Mouse (Mus musculus): ENCODE measurements around the gene Ago4.
A peak's percentile ranks its signal among the peaks of the same experiment; 100 is the strongest.
"Not testable (repeated sequence)": the region's sequence is repeated elsewhere in the genome, so short reads cannot be mapped to it uniquely, and the experiment has no call there.

Ago4 gene

DNA sequence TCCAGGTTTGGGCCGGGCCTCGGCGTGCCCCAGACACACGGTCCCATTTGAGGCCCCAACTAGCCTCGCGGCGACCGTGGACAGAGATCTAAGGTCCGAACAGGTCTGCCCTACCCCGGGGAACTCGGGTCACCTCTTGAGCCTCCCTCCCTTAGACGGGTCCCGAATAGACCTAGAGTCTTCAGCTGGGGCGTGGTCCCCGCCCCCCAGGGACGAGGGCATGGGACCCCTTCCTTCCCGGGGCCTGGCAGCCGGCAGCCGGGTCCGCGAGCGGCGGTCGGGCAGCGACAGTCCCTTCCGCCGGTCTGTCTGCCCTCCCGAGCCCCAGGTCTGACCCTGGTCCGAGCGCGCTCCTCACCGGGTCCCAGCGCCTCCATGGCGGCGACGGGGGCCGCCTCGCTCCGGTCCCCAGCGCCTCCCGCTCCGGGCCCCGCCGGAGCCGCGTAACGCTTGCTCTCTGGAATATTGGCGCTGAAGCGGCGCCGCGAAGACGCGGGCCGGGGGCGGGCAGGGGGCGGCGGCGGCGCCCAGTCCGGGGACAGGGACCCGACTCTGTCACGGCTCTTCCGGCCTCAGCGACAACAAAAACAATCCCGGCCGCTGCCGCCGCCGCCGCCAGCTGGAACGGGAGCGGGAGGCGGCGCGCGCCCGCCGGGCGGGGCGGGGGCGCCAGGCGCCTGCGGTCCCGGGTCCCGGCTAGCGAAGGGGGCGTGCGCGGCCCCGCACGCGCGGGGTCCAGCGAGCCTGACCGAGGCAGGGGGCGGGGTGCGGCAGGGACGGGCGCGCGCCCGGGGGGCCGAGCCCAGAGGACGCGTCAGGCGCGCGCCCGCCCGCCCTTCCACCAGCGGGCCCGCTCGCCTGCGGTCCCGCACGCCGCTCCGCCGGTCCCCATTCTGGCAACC, at the start of gene Ago4:
Ago4 (minus strand) TSS at position 646 of the 902 bp plus-strand sequence.
- no peak for DNase-seq (ENCODE audit: low spot score in 2 of 2)

DNA sequence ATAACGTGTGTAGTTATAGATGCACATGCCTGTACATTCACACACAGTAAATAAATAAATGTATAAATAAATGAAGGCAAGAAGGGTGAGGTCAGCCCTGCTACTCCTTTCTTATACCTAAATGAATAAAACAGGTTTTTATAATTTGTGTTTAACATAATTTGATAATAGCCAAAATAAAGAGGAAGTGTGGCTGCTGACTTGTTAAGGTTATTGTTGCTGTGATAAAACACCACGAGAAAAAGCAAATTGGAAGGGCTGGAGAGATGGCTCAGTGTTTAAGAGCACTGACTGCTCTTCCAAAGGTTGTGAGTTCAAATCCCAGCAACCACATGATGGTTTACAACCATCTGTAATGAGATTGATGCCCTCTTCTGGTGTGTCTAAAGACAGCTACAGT, 45.8 kb upstream of the Ago4 start:
- no peak for DNase-seq (ENCODE audit: low spot score in 2 of 2)

GRCm38 (mm10) chr4:126577920-126578319, 44.6 kb upstream of the Ago4 start:
- no peak for DNase-seq (ENCODE audit: low spot score in 2 of 2)

DNA sequence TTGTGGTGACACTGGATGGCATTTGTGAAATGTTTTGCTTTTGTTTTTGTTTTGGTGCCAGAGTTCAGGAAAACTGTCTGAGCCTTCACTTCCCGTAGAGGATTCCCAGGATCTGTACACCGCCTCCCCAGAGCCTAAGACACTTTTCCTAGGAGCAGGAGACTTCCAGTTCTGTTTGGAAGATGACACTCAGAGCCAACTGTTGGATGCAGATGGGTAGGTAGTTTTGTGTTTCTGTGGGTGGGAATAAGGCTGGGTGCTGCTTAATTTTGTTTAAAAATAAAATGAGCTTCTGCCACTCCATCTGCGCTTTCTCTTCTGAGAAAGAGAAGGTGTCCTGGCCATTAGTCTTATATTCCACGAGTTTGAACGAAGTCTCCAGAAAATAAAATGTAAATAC, 43.0 kb upstream of the Ago4 start:
- DNase-seq (ENCODE audit: low spot score in 2 of 2), result no peak

DNA sequence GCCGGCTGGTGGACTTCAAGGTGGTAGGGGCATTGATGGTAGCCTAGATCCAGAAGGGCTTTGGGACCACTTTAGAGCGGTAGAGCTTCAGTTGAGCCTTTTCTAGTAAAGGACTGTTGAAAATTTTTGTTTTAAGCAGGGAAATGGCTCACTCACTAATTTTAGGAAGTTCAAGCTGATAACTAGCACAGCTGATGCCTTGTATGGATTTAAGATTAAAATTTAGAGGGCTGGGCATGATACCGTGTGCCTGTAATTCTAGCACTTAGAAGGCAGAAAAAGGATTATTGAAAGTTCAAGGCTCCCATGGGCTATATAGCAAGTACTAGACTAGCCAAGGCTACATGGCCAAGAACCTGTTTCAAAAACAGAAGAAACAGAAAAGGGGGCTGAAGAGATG, 36.5 kb upstream of the Ago4 start:
- DNase-seq (ENCODE audit: low spot score in 2 of 2), result no peak

DNA sequence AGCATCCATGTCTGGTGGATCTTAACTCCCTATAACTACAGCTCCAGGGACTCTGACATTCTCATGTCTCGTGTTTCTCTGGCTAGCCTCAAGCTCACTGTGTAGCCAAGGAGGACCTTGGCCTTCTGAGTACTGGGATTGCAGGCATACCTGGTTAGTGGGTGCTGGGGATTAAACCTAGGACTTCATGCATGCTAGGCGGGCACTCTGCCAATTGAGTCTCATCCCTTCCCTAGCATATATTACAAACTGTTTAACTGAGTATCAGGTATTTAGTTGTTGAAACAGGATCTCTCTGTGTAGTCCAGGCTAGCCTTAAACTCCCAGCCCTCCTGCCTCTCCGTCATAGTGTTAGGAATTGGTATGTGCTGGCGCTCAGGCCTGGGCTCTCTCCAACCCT, 34.0 kb upstream of the Ago4 start:
- DNase-seq (ENCODE audit: low spot score in 2 of 2), result no peak

GRCm38 (mm10) chr4:126563798-126564197, 30.5 kb upstream of the Ago4 start:
- DNase-seq (ENCODE audit: low spot score in 2 of 2), result no peak

DNA sequence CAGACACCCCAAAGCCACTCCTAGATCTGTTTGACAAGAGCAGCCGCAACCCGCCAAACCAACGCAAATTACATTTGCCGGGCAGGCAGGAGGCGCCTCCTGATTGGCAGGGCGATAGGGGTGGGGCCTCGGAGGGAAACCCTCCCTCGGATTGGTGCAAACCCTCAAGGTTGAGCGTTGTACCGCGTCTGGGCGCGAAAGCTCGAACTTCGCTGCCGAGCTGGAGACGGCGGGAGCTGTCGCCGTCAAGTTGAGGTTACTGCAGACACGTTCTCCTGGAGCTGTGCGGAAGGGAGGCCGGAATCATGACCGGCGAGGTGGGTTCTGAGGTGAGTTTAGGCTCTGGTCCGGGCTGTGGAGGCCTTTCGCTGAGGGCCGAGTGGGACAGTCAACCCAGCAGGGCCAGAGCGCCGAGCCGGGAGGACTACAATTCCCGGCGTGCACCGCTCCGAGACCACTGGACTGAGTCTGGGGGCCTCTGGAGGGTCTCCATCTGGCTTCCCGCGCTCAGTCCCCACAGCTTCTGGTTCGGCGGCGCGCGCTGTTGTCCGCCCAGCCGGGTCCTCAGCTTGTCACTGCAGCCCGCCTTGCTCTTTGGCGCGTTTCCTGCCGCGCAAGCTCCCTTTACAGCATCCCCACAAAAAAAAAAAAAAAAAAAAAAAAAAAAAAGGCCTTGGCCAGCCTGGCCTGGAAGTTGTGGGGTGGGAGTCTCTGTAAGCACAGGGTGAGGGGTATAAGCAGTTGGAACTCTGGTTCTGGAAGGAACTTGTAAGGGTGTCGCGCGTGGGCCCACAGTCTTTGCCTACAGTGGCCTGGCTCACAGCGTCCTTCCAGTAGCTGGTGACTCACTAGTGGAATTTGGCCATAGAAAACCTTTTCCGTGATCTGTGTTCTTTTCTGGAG, 23.8 kb upstream of the Ago4 start, which contains the start of gene Clspn:
Clspn (plus strand) TSS at position 127 of the 903 bp plus-strand sequence.
- peak; percentile 85 to 87 for DNase-seq (ENCODE audit: low spot score in 2 of 2)

DNA sequence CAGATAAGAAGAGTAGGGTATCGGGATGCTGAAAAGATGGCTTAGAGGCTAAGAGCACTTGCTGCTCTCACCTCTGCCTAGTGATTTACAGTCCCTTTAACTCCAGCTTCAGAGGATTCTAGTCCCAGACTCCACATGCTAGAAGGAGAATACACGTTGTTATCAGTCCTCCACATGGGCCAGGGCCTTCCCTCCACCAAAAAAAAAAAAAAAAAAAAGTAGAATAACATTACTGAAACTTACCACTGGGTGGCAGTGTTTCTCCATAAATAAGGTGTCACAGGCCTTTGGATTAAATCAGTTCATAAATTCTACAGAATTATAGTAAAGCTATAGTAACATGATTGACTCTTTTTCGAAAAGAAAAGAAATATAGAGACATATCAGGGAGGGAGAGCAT, 21.2 kb upstream of the Ago4 start:
- DNase-seq (ENCODE audit: low spot score in 2 of 2), result peak; percentile 27 to 33

GRCm38 (mm10) chr4:126553685-126554084, 20.4 kb upstream of the Ago4 start:
- no peak for DNase-seq (ENCODE audit: low spot score in 2 of 2)

DNA sequence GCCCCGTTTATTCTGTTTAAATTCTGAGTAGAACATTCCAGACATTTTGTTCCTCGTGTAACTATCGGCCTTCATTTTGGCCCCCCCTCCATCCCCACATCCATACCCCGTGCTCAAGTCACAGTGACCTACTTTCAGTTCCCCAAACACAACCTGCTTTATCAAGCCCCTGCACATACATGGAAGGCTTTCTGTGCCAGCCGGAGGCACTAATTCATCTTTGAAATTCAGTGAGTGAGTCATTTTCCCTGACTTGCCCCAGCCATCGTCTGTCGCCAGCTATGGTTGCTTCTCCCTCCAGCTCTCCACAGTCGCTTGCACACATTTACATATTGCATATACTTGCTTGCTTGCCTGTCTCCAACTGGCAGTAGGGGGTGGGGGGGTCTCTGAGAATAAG, 19.8 kb upstream of the Ago4 start:
- peak in 1 of 2 experiments; percentile 64 for DNase-seq (ENCODE audit: low spot score in 2 of 2)

DNA sequence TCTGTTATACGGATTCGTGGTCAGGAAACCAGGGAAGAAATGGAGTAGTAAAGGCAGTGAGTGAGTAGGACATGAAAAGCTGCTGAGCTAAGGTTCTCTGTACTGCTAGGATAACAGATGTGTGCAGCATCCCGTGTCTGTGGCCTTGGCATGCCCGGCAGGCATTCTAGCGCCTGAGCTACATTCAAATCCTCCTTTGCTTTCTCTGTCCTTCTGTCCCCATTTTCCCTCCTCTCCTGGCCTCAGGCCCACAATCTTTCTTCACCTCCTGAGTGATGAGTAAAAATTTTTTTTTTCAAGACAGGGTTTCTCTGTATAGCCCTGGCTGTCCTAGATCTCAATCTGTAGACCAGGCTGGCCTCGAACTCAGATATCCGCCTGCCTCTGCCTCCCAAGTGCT, 18.9 kb upstream of the Ago4 start:
- no peak for DNase-seq (ENCODE audit: low spot score in 2 of 2)

DNA sequence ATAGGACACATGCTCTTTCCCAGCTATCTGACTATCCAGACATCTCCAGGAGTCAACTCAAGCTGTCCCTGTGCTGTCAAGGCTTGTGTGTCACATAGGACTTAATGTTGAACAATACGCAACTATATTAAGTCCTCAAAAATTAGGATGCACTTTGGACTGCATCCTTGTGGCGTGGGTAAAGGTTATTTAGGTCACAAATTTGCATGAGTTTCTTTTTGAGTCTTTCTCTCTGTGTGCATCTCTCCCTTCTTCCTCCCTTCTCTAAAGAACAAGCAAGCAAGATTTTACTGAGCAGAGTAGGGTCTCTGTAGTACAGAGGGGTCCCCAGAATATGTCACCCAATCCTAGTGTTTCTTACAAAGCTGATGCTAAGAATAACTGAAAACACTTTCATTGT, 12.9 kb upstream of the Ago4 start:
- DNase-seq (ENCODE audit: low spot score in 2 of 2), result no peak

GRCm38 (mm10) chr4:126545703-126546102, 12.4 kb upstream of the Ago4 start:
- DNase-seq (ENCODE audit: low spot score in 2 of 2), result no peak

DNA sequence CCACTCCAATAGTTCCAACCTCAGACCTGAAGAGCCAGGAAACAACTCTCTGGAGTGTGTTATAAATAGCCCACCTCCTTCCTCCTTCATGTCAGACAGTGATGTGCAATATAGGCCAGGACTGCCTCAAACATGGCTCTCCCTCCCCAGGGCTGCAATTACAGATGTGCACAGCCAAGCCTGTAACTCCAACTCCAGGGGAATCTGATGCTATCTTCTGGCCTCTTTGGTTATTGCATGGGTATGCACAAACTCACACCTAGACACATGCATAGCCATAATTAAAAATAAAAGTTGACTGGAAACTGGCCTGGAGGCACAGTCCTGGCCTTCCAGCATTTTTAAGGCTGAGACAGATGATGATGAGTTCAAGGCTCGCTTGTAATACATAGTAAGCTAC, 11.7 kb upstream of the Ago4 start:
- no peak for DNase-seq (ENCODE audit: low spot score in 2 of 2)

- no peak for DNase-seq (ENCODE audit: low spot score in 2 of 2)
Measured at GRCm38 (mm10) chr4:126542838-126543237, 9.6 kb upstream of the Ago4 start.

DNA sequence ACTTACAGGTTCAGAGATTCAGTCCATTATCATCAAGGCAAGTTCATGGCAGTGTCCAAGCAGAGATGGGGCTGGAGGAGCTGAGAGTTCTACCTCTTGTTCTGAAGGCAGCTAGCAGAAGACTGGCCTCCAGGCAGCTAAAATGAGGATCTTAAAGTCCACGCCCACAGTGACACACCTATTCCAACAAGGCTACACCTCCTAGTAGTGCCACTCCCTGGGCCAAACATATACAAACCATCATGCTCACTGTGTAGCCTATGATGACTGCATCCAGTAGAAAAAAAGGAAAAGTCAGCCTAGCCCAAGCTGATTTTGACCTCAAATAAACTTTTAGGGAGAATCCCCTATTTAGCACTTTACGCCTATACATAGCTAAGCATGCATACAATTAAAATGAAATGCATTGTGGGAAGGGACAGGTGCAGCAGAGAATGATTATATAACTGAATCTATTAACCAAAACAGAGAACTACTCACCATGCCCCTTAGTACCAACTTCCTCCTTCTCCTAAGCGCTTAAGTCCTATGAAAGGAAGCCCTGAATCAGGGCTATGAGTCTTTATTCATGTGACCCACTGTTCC, 7.3 kb upstream of the Ago4 start:
- peak in 1 of 2 experiments; percentile 60 for DNase-seq (ENCODE audit: low spot score in 2 of 2)

- peak in 1 of 2 experiments; percentile 59 for DNase-seq (ENCODE audit: low spot score in 2 of 2)
Measured at GRCm38 (mm10) chr4:126536865-126537264, 3.6 kb upstream of the Ago4 start.

GRCm38 (mm10) chr4:126535631-126536030, 2.4 kb upstream of the Ago4 start:
- not testable (repeated sequence) for DNase-seq (ENCODE audit: low spot score in 2 of 2)

- DNase-seq (ENCODE audit: low spot score in 2 of 2), result no peak
Measured at GRCm38 (mm10) chr4:126533729-126534070, 428 bp upstream of the Ago4 start.

DNA sequence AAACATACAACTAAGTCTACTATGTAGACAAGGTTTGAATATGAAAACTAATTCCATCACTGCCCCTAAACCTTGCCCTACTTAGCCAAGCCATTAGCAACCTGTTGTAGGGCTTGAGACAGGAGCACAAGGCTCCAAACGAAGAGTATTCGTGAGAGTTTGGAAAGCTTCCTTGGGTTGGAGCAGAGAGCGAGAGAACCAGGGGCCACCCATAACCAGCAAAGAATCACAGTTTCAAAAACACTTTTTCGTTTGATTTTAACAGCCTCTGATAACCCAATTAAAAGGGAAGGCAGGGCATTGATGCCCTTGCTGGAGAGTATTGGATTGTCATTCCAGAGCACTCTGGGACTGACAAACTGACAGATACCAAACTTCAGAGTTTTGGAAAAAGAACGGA, 980 bp downstream of the Ago4 start:
- DNase-seq (ENCODE audit: low spot score in 2 of 2), result no peak

DNA sequence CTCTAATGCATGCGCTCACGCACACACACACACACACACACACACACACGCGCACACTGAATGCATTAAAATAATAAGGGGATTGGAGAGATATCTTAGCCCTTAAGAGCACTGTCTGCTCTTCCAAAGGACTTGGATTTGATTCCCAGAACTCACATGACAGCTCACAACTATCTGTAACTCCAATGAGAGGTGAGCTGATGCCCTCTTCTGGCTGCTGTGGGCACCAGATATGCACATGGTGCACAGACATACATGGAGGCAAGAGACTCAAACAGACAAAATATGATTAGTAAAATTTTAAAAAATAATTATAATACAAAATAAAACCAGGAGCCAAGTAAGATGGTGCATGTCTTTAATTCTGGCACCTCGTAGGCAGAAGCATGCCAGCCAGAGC, 6.4 kb downstream of the Ago4 start:
- DNase-seq (ENCODE audit: low spot score in 2 of 2), result no peak

Data from natural killer cell, adult 2 months (primary cell).